1 mouse cellular context compared by ENCODE assay signal in the genomic region with DNA sequence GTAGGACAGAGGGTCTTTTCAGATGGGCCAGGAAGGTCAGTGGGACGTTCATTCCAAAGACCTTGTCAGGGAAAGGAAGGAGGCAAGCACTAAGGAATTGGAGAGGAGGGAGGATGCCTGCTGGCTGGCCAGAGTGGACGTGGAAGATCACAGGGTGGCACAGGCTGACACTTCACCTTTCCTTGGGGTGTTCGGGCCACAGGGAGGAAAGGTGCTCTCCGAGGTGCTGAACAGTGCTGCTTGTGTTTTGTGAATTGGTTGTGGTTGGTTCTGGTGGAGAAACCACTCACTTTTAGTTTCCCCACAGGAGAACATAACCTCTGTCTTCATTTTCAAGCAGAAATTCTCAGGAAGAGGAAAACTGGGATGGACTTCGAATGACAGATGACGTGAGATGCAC.
TF ChIP-seq lines count a peak whose summit lies in the region.

No protein-coding gene starts in this region.

TF ChIP-seq in MEL, 35 proteins besides CTCF, POLR2A, EP300 and RAD21 (continued from another document):
- no peak for TF ChIP-seq MYB (IDR thresholded peaks at IDR 0.05; ENCODE audit: low read depth, low read length)
